Mouse (Mus musculus) heart, adult 2 months (tissue): ENCODE results near the gene Ahdc1. TPM values are rescaled to one million over a fixed set of nuclear protein-coding genes. Genes with fewer than 3 reads are reported as not detected.

Source experiments
- DNase-seq, 2 experiments: peaks; one replicate each; pipeline ENCODE4 v3.0.0; 2021
- H3K27ac ChIP-seq: fragments of 200-600 bp; 2 replicates; pipeline ENCODE4 v1.8.1; 2022
- H3K27me3 ChIP-seq: fragments of 200-500 bp; 2 replicates; pipeline ENCODE4 v1.6.1; 2012; ENCODE audit warnings: mild to moderate bottlenecking, low read length, inconsistent platforms, mixed read lengths; ENCODE audit not compliant: control insufficient read depth, insufficient read depth
- H3K36me3 ChIP-seq: fragments of 200-500 bp; 2 replicates; pipeline ENCODE4 v1.6.1; 2012; ENCODE audit warnings: low read length, inconsistent platforms; ENCODE audit not compliant: control insufficient read depth, insufficient read depth
- H3K4me1 ChIP-seq: fragments of 200-500 bp; 2 replicates; pipeline ENCODE4 v1.6.1; 2011; ENCODE audit warnings: low read length; ENCODE audit not compliant: control insufficient read depth, insufficient read depth
- H3K4me3 ChIP-seq: fragments of 200-600 bp; 2 replicates; pipeline ENCODE4 v1.8.1; 2022
- H3K79me2 ChIP-seq: fragments of 200-500 bp; replicated peaks from 2 replicates; pipeline ENCODE4 v1.6.1; 2012; ENCODE audit warnings: mild to moderate bottlenecking, inconsistent platforms, low read length, moderate library complexity, mixed read lengths; ENCODE audit not compliant: control insufficient read depth, insufficient read depth
- H3K9ac ChIP-seq: fragments of 200-500 bp; 2 replicates; pipeline ENCODE4 v1.6.1; 2012; ENCODE audit warnings: low read depth, mild to moderate bottlenecking, control low read depth, inconsistent platforms, low read length, mixed read lengths
- CTCF ChIP-seq: fragments of 200-600 bp; IDR thresholded peaks from 2 replicates; pipeline ENCODE4 v1.8.1; 2022; ENCODE audit warnings: antibody characterized with exemption, mild to moderate bottlenecking, moderate library complexity
- EP300 ChIP-seq: fragments of 200-500 bp; IDR thresholded peaks from 2 replicates; pipeline ENCODE4 v1.6.1; 2011; ENCODE audit warnings: low read depth, low read length, control low read depth; ENCODE audit not compliant: insufficient read depth
- POLR2A ChIP-seq: fragments of 200-500 bp; IDR thresholded peaks from 2 replicates; pipeline ENCODE4 v1.6.1; 2011; ENCODE audit warnings: mild to moderate bottlenecking, low read depth, low read length, control low read depth; ENCODE audit not compliant: insufficient read depth
- WGBS: fragments of 180-500 bp; shearing (Covaris S2); methylation state at CpG from one replicate; pipeline ENCODE4 v1.1.7; 2018; 5-methylcytosine and 5-hydroxymethylcytosine counted together
- intact Hi-C: fragments of 180-260 bp; cut with DNase I; formaldehyde crosslinking; loops from one replicate; pipeline ENCODE4 v1.15.1; 2025
- polyA plus RNA-seq: library from polyadenylated mRNA; depleted of rRNA; stranded (reverse); fragments of >200 nt; gene quantifications from 2 replicates; pipeline ENCODE4 v1.2.3, GENCODE M21; 2012
- total RNA-seq, 2 experiments: library from RNA; stranded (reverse); gene quantifications; 2 replicates each; pipeline ENCODE4 v1.2.3; 2021

Ahdc1 gene
- total and polyA plus RNA-seq, 3 experiments, result 21.8 to 50.9 (median 42.6) TPM

- 59% methylated on average over 6 of the region's 6 CpGs for WGBS
These were observed 39.9 kb downstream of the Ahdc1 start for GRCm38 (mm10) chr4:133050837-133051549.

GRCm38 (mm10) chr4:133051550-133051865 is 40.4 kb downstream of the Ahdc1 start:
- Histone ChIP-seq H3K9ac (peak overlapping the region; percentile 43), H3K4me3 (no peak overlapping the region), H3K27ac (peak overlapping the region; percentile 90; the same call in 1 of the 2 replicates), H3K4me1 (peaks cover 46% of the 10 kb centered on the region), H3K36me3 (no peaks in the 10 kb centered on the region), H3K79me2 (no peaks in the 10 kb centered on the region; the same call in 1 of the 2 replicates), H3K27me3 (no peaks in the 10 kb centered on the region)
- TF ChIP-seq POLR2A, result no peak
- TF ChIP-seq EP300, result no peak
- no peak for TF ChIP-seq CTCF
- DNase-seq, result no peak
- intact Hi-C loops, result no loop called here
- WGBS, result 62% methylated on average over 14 of the region's 14 CpGs

More at GRCm38 (mm10) chr4:133050837-133051549, 39.9 kb downstream of the Ahdc1 start:
- TF ChIP-seq CTCF, result no peak
- no peak for TF ChIP-seq EP300
- no peak for TF ChIP-seq POLR2A
- peak overlapping the region; percentile 90 for H3K27ac ChIP-seq
- peaks cover 47% of the 10 kb centered on the region for H3K4me1 ChIP-seq
- no peaks in the 10 kb centered on the region; the same call in 1 of the 2 replicates for H3K79me2 ChIP-seq
- no peak overlapping the region for H3K4me3 ChIP-seq
- H3K36me3 ChIP-seq, result no peaks in the 10 kb centered on the region
- intact Hi-C loops, result no loop called here
- peak overlapping the region; percentile 11; the same call in 1 of the 2 replicates for H3K9ac ChIP-seq
- H3K27me3 ChIP-seq, result no peaks in the 10 kb centered on the region
- DNase-seq, result no peak

DNA sequence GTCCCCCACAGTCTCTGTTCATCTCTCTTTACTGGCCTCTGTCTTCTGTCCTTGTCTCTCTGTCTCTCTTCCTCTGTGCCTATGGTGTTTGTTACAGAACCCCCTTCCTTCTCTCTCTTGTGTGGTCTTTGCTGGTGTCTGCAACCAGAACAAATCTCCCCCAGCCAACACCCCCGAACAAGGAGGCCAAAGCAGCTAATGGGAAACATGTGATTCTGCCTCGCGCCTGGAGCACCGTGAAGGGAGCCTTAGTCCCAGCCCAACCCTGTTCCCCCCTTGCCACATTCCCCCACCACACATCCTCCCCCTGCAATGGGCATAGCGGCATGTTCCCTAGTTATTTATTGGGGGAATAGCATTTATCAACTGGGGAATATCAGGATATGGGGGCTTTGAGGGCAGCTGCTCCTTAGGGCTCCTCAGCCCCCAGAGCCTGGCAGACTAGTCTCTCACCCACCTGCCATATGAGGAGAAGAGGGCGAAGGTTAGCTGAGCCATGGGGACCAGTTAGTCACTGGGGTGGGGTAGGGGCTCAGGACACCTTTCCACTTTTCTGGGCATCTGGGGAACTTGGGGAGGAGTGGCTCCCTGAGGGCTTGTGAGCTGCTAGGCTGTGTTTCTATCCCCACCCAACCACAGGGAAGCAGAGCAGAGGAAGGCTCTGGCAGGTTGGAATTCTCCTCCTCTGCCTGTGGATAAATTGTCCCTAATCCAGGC is 41.1 kb downstream of the Ahdc1 start:
- no peaks in the 10 kb centered on the region for H3K27me3 ChIP-seq
- no peak for TF ChIP-seq POLR2A
- no peak for TF ChIP-seq EP300
- no peak for TF ChIP-seq CTCF
- no peaks in the 10 kb centered on the region for H3K36me3 ChIP-seq
- H3K27ac ChIP-seq, result peak overlapping the region; percentile 90; the same call in 1 of the 2 replicates
- H3K4me1 ChIP-seq, result peaks cover 43% of the 10 kb centered on the region
- intact Hi-C loops, result loop anchor here (1.0 kb wide), 1 partner anchor 38 kb away; no protein-coding TSS in a partner anchor
- no peak overlapping the region for H3K4me3 ChIP-seq
- peak overlapping the region; percentile 10; the same call in 1 of the 2 replicates for H3K9ac ChIP-seq
- no peaks in the 10 kb centered on the region; the same call in 1 of the 2 replicates for H3K79me2 ChIP-seq
- 41% methylated on average over 6 of the region's 6 CpGs for WGBS
- DNase-seq, result no peak

GRCm38 (mm10) chr4:133052995-133053572 is 42.0 kb downstream of the Ahdc1 start:
- H3K27ac ChIP-seq, result no peak overlapping the region; the same call in 1 of the 2 replicates
- TF ChIP-seq EP300, result no peak
- TF ChIP-seq CTCF, result no peak
- no peak for TF ChIP-seq POLR2A
- no peaks in the 10 kb centered on the region for H3K27me3 ChIP-seq
- intact Hi-C loops, result loop anchor here (1.0 kb wide), 1 partner anchor 39 kb away; no protein-coding TSS in a partner anchor
- no peak overlapping the region for H3K4me3 ChIP-seq
- H3K4me1 ChIP-seq, result peaks cover 47% of the 10 kb centered on the region
- H3K9ac ChIP-seq, result no peak overlapping the region
- no peaks in the 10 kb centered on the region for H3K36me3 ChIP-seq
- 66% methylated on average over 13 of the region's 13 CpGs for WGBS
- H3K79me2 ChIP-seq, result no peaks in the 10 kb centered on the region; the same call in 1 of the 2 replicates
- no peak for DNase-seq

GRCm38 (mm10) chr4:133054530-133054929 is 43.5 kb downstream of the Ahdc1 start:
- H3K4me1 ChIP-seq, result peaks cover 47% of the 10 kb centered on the region
- H3K36me3 ChIP-seq, result no peaks in the 10 kb centered on the region
- intact Hi-C loops, result no loop called here

More at GRCm38 (mm10) chr4:133054530-133054929, 43.5 kb downstream of the Ahdc1 start:
- H3K27me3 ChIP-seq, result no peaks in the 10 kb centered on the region
- no peak overlapping the region for H3K4me3 ChIP-seq
- no peak overlapping the region for H3K9ac ChIP-seq
- WGBS, result 61% methylated on average over 6 of the region's 6 CpGs
- H3K27ac ChIP-seq, result peak overlapping the region; percentile 89
- no peaks in the 10 kb centered on the region; the same call in 1 of the 2 replicates for H3K79me2 ChIP-seq
- no peak for DNase-seq
- TF ChIP-seq CTCF (no peak), EP300 (no peak), POLR2A (no peak)
